Mouse (Mus musculus) Patski (cell line): ENCODE measurements around the gene Zfp282. TPM values are rescaled to one million over a fixed set of nuclear protein-coding genes. Genes with fewer than 3 reads are reported as not detected.

Experiments
- ATAC-seq: fragments of 100-300 bp; one replicate; pipeline ENCODE4 v1.8.0; 2021
- CTCF ChIA-PET: fragments of 350-600 bp; sonication (Branson Sonifier 250); formaldehyde crosslinking; loops from one replicate; lab custom pipeline; 2022; ENCODE audit warnings: inconsistent platforms; lab: Charles Lee
- POLR2A ChIA-PET: fragments of 350-600 bp; sonication (Branson Sonifier 250); formaldehyde crosslinking; loops from one replicate; lab custom pipeline; 2022; ENCODE audit warnings: antibody characterized with exemption, inconsistent platforms; lab: Charles Lee
- DNase-seq: peaks from one replicate; pipeline ENCODE4 v3.0.0-alpha.2; 2011; ENCODE audit warnings: low read depth, low spot score
- H3K27me3 ChIP-seq: fragments of 371-371 bp; one replicate; pipeline ENCODE4 v1.5.1; 2021
- CTCF ChIP-seq: fragments of 100-300 bp; IDR thresholded peaks from one replicate; pipeline ENCODE4 v1.5.1; 2021
- in situ Hi-C: fragments of 300-500 bp; cut with MboI; formaldehyde crosslinking; loops from 3 replicates; pipeline ENCODE4 v1.11.1; 2018; ENCODE audit warnings: low pct_unique_long_range_greater_than_20kb, mixed read lengths
- polyA plus RNA-seq: library from polyadenylated mRNA; unstranded; gene quantifications from one replicate; pipeline ENCODE4 v1.2.3, GENCODE M21; 2021

The Zfp282 gene
- polyA plus RNA-seq, 1 experiment from 2014 or later, result 9.5 TPM

DNA sequence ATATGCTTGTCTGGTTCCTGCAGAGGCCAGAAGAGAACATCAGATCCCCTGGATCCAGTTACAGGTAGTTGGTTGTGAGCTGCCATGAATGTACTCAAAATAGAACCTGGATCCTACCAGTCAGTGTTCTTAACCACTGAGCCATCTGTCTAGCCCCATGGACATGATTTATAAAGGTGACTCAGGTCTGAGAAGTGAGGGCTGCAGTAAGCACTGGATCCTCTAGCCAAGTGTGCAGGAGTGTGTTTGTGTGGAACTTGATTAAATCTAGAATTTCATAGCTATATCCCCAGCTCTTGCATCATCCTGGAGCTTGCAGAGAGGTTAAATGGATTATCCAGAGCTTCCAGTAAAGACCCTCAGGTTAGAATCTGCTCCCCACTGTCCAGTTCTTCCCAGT, 80.8 kb downstream of the Zfp282 start:
- in situ Hi-C loops, result no loop called here
- POLR2A ChIA-PET, result no interaction called here
- no peak for DNase-seq
- CTCF ChIA-PET, result interaction anchor here (0.9 to 1.4 kb wide), 4 partner anchors 9 to 22 kb away, joined by 3 to 5 read pairs (median 3); no protein-coding TSS in a partner anchor
- H3K27me3 ChIP-seq, result no peaks in the 10 kb centered on the region
- TF ChIP-seq CTCF, result no peak
- ATAC-seq, result no peak

Other genes starting within 250 kb of the Zfp282 start
- gene Pdia4, start 63.8 kb upstream of the Zfp282 start, polyA plus RNA-seq, result 241 TPM
- 0.82 TPM for gene Zfp786, start 46.3 kb upstream of the Zfp282 start, polyA plus RNA-seq
- gene Zfp398, start 41.5 kb upstream of the Zfp282 start, polyA plus RNA-seq, result 7.0 TPM
- 17.7 TPM for gene Zfp212, start 43.3 kb downstream of the Zfp282 start, polyA plus RNA-seq
- 6.2 TPM for gene Zfp956, start 76.2 kb downstream of the Zfp282 start, polyA plus RNA-seq
- 36.1 TPM for gene Zfp777, start 171.7 kb downstream of the Zfp282 start, polyA plus RNA-seq
- gene Zfp746, start 209.4 kb downstream of the Zfp282 start, polyA plus RNA-seq, result 27.9 TPM